Mouse (Mus musculus) CD4-positive, CD25-positive, alpha-beta regulatory T cell, adult 2 months (primary cell): ENCODE data around the gene Nckap5.

ENCODE experiments used
- DNase-seq: peaks from one replicate; pipeline ENCODE4 v3.0.0-alpha.2; 2012; ENCODE audit warnings: low read depth, low spot score

Nckap5 gene

DNA sequence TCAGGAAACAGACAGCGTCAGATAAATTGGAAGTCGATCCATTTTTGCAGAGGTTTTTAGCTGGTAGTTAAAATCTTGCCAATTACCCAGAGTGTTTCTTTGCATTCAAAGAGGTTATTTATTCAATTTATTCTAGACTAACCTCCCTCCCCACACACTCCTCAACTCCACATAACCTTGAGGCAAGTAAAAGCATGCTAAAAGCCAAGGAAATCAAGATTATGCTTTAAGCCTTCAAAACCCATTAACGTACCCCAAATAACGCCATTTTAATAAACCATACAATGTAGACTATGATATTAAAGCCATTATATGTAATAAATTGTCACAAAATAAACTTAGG, 129.7 kb downstream of the Nckap5 start:
- DNase-seq, result no peak

DNA sequence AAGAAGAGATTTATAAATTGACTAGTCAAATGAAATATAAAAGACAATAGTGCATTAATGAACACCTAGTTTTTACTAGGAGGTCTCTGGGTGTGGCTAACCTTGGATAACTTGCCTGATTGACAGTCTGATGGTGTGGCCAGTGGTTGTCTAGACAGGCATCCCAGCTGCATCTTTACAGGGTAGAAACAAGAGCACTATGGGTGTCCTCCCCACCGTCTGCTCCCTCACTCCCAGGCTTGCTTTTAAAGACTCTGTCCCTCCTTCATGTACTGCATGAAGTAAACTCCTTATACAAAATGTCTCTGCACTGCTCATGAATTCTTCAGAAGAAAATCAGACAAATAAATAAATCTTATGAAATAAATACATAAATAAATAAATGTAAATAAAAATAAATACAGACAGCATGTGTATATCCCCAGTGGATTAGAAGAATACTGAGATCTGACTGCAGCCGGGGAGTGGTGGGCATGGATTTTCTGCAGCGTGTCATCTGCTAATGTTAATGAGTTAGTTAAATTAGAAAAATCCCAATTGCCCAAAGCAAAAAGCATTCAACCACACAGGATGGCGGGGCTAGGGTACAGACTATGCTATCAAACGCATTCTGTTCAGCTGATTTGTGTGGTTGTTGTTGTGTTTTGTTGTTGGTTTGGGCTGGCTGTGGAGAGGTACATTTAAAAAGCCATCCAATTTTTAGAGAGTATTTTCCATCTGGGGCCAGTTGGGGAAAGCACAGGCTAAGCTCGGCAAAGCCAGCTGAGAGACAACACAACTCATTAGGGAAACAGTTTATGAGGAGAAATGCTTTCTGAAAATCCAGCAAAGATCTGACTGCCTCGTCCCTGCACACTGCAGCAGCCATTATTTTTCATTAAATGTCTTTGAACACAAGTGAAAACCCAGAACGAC, 130.3 kb downstream of the Nckap5 start:
- DNase-seq, result no peak

DNA sequence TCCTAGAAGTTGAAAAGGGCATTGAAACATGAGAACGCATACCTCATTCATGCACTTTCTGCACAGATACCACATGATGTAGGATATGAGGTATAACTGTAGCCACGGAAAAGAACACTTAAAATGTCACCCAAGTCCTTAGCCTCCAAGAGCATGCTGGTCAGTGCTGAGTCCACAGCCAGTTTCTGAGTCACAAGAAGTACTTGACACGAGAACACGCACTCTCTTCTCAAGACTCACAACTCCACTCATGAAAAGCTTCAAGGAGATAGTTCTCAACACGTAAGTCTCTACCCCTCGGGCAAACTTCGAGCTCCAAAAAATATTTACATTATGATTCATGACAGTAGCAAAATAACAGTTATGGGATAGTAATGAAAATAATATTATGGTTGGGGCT, 137.0 kb downstream of the Nckap5 start:
- DNase-seq, result no peak

DNA sequence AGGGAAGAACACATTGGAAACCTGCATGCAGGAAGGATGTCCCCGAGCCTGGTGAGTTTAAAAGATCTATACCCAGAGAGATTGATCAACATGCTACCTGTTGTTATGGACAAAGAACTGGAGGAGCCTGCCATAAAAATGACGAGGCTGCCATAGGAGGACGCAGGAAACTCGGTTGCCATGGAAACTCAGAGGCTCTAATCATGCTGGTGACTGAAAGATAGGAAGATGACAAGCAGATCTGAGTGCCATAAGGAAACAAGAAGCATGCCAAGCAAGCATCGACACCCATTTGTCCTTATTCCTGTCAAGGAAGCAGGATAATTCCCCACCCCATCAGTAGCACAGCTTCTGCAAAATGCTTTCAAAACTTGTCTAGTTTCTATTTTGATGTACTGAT, 142.0 kb downstream of the Nckap5 start:
- DNase-seq, result no peak

DNA sequence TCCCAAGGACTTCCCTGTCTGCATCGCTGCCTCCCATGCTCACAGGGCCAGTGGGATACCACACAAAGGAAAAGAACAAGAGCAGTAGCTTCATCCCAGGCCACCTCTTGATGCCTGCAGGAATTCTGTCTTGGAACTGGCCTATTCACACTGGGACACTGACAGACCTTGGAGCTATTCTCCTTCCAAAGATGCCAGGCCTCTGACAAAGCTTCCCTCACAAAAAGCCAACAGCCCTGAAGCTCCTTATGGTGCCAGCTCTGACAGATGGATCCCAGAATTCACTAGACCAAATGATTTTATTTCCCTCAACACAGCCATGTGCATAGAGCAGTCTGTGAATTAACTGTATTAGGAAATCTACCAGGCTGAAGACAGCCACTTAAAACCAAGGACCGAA, 143.9 kb downstream of the Nckap5 start:
- DNase-seq, result no peak

DNA sequence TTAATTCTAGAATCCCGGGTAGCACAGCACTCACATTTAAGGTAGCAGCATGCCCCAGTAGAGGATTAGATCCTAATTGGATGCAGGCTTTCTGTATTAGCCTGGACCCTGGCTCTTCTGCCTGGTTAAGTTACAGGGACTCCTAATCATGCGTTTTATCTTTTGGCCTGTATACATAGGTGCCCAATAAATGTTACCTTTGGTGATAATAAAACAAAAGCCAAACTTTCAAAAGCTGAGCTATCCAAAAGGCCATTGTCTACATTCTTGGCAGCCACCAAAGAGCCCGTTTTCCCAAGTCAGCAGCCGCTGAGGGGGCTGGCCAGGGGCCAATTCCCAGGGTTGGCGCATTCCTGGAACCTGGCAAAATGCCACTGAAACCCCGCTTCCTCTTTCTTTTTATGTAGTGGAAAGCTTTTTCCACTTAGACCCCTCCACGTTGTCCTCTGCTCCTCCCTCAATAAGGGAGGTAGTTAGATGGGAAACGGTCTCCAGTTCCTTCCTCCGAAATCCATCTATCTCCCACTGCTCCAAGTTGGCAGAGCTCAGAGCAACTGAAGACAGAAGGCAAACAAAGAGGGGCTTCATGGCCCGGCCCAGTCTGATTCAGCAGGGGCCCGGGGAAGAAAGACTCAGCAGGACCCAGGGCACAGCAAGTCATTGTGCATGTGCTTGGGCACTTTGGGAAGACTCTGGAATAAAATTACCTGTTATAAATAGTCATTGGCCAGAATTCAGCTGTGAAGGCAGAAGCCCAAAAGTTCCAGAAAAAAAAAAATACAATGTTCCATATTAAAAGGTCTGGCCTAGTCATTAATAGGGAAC, 146.8 kb downstream of the Nckap5 start:
- no peak for DNase-seq

DNA sequence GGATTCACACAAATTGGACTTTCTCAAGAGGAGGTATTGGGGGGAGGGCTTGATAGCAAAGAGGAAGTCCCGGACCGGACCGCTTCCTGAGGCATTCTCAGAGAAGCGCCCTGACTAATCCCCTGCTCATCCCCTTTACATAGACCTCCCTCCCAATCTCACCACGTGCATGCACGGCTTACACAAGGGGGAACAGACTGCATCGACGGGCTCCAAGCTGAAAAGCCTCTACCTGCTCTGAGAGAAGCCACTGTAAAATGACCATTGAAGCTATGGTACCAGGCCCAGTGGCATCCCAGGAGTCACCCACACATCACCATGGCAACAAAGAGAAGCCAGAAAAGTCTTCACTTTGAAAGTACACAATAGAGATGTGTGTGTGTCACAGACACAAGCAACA, 148.8 kb downstream of the Nckap5 start:
- no peak for DNase-seq

DNA sequence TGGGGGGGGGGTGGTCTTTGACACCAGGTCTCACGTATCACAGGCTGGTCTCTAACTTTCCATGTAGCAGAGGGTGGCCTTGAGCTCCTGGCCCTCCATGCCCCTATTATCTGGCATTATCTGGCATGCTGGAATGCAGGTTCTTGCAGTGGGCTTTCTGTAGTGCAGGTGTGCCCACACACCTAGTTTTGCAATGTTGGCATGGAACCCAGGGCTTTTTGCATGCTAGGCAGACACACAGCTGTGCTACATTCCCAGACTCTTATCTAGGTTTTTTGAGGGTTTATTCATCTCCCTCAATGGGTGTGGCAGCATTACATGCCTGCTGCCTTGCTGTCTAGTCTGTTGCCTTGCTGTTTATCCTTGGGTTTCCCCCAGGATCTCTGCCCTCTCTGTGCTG, 151.3 kb downstream of the Nckap5 start:
- no peak for DNase-seq

DNA sequence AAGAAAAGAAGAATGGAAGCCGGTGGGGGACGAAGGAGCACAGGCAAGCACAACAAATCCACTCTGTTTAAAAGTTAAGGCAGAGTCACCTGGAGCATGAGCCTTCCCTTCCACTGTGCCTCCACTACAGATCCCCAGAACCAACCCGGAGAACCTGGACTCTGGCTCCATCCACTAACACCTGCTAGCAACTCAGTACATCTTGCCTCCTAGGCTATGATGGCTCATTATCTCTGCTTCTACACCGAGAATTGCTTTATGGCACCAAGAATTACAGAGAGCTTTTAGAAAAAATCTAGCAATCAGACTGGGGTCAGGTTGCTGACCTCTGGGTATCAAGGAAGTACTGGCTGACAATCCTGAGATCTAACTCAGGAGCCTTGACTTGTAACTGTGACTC, 153.3 kb downstream of the Nckap5 start:
- no peak for DNase-seq

DNA sequence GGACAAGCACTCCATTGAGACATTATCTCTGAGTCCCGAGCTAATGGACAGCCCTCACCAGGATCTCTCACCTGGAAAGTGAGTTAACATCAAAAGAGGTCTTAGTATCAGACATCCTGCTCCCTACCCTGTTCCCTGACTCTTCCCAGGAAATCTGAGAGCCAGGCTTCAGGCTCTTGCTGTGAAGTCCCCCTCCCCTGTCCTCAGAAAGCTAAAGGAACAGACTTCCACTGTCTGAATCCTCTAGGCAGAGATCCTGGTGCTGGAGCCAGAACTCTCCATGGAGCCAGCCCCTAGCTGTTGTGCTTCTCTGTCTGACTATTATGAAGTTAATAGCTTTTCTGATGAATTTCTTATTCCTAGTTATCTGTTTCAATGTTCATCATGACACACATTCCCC, 153.8 kb downstream of the Nckap5 start:
- DNase-seq, result no peak

DNA sequence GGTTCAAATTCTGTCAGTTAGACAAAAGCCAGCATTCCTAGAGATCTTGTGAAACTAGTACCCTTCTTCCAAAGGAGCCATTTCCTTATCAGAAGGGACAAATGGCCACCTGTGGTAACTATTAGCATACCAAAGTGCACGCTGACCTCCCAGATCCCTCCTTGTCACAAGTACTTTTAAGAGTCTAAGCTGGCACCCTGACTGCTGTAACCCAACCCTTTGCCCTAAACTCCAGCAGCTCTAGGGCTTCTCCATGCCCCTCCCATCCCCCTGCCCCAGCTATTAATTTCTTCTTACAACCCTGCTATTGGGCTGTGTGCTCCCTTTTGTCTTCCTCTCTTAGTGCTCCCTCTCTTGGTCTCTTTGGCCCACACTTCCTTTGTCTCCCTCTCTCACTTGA, 155.5 kb downstream of the Nckap5 start:
- DNase-seq, result no peak

DNA sequence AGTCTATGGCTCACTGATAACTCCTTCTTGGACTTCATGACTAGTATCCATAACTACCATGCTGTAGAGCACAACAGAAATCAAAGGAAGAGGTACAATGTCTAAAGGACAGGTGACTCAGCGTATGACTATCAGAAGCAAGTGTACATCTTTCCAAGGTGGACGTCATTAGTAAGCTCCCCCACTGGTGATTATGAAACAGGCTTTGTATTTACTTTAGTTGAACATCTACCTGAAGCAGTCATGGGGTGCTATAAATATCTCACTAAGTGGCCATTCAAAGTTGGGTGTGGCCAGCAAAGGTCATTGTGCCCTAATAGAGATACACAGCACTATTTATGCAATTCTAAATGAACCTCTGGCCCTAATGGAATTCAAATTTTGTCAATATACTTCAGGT, 157.4 kb downstream of the Nckap5 start:
- no peak for DNase-seq

DNA sequence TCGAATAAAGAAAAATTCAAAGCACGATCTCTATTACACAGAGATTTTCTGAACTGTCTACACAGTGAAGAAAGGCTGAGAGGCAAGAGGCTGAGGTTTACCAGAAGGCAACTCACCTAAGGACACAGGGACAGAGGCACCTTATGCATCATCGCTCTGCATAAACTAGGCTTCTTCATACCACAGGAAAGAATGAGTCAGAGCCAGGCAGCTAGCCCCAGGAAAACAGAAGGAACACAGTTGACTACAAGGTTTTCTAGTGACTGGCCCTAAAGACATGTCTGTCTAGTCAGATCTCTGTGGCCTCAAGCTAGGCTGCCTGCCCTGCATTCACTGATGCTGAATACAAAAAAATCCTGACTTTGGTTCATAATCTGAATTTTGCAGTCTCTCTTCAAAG, 160.1 kb downstream of the Nckap5 start:
- DNase-seq, result no peak

DNA sequence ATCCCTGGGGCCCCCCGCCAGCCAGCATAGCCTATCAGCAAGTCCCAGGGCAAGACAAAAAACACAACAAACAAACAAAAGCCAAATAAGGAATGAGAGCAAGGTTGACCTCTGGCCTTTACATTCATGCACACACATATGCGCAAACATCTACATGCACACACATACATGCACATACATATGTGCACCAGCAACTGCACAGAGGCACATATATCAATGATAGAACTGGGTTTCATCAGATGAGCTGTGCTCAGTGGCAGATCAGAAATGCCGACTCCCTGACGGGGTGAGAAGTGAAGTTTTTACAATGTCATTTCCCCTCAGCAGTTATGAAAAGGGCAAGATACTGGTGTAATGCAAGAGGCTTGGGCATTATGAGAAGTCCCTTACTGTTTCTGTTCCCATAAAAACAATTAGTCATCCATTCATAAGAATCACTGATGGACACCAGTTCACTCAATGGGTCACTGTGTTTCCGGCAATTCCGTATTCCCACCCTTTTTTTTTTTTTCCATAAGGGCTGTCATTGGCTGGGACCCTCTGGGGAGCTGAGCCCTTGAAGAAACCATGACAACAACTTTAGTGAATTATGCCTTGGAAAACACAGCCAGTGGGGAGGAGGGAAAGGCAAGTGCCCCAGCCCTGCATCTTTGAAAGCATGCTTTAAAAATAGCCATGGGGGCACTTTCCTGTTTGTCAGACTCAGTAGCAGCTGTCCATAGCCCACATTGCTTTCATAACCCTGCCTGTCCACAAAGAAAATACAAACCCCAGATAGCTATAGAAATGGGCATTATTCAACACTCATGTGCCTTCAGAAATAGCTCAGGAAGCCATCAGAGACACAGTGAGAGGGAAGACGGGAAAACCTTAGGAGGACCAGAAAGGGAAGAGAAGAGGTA, 170.2 kb downstream of the Nckap5 start:
- DNase-seq, result no peak

DNA sequence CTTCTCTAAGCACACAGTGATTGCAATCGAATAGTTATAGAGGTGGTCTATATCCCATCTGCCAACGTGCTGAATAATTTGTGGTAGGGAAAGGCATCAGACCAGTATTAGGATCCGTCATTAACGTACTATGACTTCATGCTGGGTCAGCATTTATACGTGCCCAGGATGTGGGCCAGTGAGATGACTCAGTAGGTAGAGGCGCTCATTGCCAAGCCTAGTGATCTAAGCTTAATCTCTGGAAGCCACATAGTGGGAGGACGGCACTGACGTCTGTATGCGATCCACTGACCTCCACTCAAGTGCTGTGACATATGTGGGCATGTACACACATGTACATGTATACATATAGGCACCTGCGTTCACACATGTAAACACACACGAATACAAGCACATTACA, 171.9 kb downstream of the Nckap5 start:
- DNase-seq, result no peak

DNA sequence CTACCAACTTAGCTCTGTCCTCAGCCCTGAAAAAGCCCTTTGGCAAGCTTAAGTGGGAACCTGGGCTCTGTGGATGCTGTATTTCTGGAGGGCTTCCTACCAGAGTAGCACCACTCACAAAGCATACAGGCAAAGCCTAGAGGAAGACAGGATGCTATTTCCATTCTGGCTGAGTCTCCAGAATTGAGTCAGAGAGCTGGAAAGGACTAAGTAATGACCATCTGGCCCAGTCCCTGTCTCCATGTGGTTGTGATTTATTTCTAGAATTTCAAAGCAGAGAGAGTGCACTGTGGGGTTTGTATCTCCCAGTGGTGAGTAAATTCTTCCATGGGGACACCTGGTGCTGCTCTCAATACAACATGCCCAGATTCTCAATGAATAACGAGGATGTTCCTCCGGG, 174.4 kb downstream of the Nckap5 start:
- DNase-seq, result no peak

DNA sequence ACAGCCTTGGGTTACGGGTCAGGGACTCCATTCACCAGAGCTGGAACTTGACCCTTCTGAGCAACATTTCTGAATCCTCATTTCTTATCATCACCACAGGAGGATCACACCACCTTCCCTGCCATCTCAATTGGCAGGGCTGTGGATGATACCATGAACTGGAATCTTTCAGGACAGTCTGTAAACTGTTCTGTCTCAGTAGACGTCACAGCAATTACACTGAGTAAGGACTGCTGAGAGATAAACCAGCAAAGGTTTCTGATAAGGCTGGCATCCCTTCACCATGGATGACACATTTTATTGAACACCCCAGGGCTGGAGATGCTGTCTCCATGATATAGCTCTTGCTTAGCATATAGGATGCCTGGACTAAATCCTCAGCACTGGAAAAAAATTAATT, 178.5 kb downstream of the Nckap5 start:
- DNase-seq, result no peak

DNA sequence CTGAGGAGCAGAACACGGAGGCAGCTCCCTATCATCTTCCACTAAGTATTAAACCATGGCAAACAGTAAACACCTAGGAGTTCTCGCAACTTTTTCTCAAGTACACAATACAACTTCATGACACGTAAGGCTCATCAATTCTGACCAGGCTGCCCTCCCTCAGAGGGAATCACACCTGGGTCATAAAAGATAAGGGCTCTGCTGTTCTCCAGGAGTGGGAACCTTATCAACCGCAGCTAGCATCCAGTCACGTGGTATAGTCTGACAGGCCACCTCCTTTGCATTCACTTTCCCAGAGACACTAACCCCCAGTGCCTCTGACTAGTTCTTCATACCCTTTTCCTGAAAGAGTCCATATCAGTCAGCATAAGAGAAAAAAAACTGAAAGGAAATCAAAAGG, 179.8 kb downstream of the Nckap5 start:
- no peak for DNase-seq

DNA sequence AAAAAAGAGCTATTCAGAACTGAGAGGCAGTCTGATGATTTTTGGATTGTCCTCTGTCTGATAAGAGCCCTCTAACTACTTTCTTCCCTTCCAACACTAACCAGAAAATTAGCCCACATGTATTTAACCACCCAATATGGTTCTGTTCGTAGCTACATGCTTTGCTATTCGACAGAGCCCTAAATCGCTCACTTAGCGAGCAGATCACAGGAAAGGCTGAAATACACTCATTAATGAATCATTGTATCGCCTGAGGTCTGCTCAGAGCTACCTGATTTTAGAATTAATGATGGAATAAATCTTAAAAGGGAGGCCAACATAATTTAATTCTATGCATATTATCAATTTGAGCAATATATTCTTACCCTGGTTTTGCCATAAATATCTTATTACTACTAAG, 187.8 kb downstream of the Nckap5 start:
- DNase-seq, result no peak

DNA sequence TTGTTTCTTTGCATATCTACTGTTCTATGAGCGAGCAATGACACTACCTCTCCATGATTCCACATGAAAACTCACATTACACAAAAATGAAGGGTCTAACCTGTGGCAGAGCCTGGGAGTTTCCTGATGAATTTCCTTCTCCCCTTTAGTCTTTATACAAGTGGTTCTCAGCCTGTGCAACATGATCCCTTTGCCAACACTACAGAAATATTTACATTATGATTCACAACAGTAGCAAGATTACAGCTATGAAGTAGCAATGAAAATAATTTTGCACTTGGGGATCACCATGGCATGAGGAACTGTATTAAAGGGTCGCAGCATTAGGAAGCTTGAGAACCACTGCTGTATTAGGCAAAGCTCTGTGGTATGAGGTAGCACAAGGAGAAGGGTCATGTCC, 191.1 kb downstream of the Nckap5 start:
- no peak for DNase-seq

DNA sequence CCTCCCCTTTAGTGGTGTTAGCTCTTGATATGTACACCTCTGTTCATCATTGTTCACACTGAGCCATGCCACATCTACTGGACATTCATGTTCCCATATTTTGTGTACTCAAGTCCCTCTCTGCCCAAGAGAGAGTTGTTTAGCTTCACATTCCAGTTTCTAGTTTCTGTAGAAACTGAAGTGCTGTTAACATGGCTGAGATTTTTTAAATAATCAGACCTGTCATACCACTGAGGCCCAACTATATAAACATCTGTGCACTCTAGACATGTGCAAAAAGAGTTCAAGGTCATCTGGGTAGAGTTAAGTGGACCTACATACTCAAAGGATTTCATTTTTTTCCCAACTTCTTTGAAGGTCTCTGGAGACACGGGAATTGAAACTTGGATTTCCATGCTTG, 193.1 kb downstream of the Nckap5 start:
- no peak for DNase-seq

DNA sequence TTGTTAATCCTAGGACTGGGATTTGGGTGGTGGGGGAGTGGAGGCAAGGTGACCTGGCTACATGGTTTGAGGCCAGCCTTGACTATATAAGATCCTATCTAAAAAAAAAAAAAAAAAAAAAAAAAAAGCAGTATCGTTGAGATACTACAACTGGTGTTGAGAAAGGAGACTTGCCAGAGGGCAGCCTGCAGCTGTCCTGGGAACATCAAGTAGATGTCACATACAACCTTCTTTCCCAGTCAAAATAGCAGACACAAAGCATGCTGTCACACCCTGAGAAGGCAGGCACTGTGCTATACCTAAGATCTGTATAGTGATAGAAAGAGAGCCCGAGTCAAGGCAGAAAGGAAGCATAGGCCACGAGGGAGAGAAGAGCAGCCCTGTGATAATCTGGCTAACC, 204.4 kb downstream of the Nckap5 start:
- DNase-seq, result no peak
